Mouse (Mus musculus) E14TG2a.4 (cell line): ENCODE measurements at regions not wholly inside any gene's neighbourhood (a gene's known extent, or its start where the extent isn't known, plus 50 kb on each side); places are given as distances from the start of the nearest gene placed in this dataset.

Experiments
- CTCF ChIP-seq: conservative IDR thresholded peaks from 2 replicates; pipeline ENCODE4 v1.5.1; 2014; ENCODE audit warnings: low read length
- NANOG ChIP-seq: IDR thresholded peaks from 2 replicates; pipeline ENCODE4 v1.6.1; 2014; ENCODE audit warnings: borderline replicate concordance, low read length, mixed read lengths
- POU5F1 ChIP-seq: IDR thresholded peaks from 2 replicates; pipeline ENCODE4 v1.6.1; 2014; ENCODE audit warnings: low read length, borderline replicate concordance

DNA sequence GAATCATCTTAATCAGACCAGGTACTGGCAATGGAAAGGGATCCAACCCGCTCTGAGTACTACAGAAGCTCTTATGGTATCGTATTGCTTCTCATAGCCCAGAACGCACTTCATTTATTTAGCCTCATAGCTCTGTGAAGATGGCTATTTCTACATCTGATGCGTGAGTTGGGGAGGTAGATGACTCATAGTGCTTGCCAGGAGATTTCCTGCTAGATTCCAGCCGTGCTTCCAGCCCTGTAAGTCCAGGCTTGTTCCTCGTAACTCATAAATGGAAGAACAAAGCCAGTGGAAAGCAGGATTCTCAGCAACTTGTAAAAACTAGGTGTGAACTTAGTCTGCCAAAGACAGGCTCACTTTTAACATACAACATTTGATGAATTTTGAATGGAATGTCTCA lies 86.0 kb upstream of the Cnr1 start:
- no peak for TF ChIP-seq CTCF
- no peak for TF ChIP-seq NANOG
- no peak for TF ChIP-seq POU5F1
